Mouse (Mus musculus) cerebellum, postnatal 4 days (tissue): ENCODE data around the gene Grip1.

ENCODE experiments used
- DNase-seq, 2 experiments: peaks; one replicate each; pipeline ENCODE4 v3.0.0; 2022; ENCODE audit warnings: low spot score in 2 of 2, mixed read lengths in 1 of 2

Gene Grip1

DNA sequence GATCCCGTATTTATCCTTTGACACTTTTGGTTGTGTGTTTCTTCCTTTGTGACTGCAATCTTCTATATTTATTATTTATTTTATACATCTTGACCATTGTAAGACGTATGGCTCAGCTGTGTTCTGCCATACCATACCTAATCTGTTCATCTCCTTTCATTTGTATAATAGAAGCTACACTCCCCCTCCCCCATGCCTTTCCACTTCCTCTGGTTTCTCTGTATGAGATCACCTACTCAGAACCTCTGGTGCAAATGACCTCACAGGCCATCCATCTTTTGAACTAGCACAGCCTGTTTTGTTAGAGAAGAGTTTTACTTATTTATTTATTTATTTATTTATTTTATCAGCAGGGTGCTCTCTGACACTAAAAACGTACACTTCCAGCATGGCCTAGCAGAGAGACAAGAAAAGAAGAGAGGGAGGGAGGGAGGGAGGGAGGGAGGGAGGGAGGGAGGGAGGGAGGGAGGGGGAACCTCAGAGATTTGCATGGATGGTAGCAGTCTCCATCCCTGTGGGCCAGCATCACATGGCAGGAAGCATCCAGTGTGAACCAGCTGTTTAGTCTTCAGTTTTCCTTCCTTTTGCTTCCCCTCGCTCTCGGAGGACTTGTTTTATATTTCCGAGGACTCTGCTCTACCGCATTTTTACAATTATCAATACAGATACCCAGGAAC is 207.2 kb downstream of the Grip1 start:
- no peak for DNase-seq

DNA sequence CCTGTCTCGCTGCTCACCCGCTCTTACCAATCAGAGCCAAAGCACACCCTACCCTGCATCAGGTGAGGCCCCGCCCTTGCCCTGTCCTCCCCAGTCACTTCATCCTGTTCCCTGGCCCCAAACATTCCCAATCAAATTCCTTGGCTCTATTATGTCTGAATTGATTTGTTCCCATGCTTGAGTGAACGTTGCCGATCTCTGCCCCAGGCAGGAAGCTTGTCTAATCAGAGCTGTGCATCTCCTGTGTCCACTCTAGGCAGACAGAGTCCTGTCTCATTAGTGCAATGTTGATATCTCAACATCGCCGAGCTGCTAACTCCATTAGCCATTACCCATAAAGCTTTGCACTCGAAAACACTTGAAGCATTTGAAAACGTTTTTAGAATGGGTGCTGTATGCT is 210.0 kb downstream of the Grip1 start:
- DNase-seq: no peak

DNA sequence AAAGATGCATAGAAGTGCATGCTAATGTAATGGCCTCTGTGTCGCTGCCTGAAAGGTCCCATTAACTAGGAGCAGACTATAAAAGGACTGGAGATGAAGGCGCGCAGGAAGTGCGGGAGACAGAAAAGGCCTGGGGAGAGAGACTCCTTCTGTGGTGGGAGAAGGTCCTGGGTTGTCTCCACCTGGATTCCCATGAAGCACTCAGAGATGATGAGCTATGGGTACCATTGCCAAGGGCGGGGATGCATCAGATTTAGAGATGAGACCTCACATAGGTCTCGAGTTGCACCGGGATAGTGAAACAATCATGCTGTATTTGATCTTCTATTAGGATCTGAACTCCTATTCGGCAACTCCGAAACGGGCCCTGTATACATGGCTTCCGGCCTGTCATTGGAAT is 212.8 kb downstream of the Grip1 start:
- no peak for DNase-seq

DNA sequence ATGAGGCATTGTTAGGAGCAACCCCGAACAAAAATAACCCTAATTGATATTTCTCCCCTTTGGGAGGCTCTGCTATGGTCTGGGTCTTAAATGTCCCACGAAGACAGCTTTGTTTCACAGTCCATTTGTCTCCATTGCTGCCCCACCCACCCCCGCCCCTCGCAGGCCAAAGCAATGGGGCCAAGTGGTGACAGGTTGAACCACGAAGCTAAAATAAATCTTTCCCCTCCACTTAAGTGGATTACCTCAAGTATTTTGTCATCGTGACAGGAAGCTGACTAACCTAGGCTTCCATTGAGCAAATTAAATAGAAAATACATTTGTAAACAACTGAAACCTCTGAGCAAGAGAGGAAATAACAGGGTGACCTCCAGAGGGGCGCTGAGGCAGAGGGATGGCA is 216.8 kb downstream of the Grip1 start:
- no peak for DNase-seq

GRCm38 (mm10) chr10:119684377-119684826 is 230.8 kb downstream of the Grip1 start:
- DNase-seq: peak in 1 of 2 experiments; percentile 43

DNA sequence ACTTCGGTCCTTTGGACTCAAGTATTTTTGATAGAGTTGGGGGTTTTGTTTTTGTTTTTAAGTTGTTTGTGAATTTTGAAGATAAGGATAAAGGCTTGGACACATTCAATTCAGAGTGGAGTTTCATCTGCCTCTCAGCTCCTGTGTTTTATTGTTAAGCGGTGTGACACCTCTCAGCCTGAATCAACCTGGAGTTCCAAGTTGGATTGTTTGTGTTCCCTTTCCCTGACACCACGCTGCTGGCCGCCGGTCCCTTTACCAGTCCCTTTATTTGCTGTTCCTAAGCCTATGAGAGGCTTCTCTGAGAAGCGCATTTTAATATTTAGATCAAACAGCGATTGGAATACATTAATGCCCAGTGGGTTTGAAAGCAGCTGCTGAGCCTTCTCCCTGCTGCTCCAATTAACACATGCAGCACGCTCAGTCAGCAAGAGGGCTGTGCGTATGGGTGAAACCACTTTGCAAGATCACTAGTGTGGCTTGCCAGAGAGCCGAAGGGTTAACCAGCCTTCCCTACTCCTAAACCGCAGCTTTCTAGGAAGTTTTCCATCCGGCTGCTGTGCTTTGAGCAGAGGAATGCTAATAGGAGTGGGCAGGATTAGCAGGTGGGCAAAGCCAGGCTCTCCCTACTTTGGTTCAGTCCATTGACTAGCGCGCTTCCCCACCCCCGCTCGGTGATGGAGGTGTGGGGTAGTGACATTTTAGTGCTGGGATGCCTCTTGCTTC is 237.9 kb downstream of the Grip1 start:
- DNase-seq: peak in 1 of 2 experiments; percentile 46

DNA sequence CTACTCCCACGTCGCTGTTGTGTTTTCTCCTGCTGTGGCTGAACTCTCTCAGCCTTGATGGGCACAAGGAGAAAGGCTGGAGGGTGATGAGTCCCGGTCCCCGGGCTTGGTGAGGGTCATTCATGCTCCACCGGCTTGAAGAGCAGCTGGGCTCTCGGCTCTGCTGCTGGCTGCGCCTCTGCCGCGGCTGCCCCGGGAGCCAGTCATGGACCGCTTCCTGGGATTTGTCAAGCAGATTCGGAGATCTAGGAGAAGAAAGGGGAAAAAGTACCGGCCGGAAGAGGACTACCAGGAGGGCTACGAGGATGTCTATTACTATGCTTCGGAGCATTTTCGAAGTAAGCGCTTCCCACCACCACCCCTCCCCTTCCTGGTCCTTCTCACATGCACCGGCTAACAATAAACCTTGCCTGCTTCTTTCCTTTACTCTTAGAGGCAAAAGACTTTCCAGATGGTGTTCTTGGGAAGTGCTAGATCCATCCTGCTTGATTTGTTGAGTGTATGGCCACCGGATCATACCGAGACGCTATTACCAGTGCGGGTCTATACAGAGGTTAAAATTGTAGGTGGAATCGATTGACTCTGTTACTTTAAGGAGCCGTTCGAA is 238.8 kb downstream of the Grip1 start:
- DNase-seq: peak in 1 of 2 experiments; percentile 36

DNA sequence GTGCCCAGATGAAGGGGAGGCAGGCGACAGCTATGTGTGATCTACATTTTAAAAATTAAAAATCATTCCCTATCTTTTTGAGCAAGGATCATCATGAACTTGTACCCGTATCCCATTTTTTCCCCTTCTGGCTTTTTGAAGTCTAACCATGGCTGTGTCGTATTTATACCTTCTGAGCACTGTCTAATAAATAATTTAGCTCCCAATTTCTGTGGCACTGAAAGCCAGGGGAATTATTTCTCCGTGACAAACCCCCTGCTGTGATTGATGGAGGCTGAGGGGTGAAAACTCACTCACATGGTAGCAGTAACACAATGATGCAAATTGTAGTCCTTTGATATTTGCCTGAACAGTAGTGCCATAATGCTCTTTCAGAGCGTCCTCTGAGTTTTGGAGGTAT is 239.8 kb downstream of the Grip1 start:
- no peak for DNase-seq

DNA sequence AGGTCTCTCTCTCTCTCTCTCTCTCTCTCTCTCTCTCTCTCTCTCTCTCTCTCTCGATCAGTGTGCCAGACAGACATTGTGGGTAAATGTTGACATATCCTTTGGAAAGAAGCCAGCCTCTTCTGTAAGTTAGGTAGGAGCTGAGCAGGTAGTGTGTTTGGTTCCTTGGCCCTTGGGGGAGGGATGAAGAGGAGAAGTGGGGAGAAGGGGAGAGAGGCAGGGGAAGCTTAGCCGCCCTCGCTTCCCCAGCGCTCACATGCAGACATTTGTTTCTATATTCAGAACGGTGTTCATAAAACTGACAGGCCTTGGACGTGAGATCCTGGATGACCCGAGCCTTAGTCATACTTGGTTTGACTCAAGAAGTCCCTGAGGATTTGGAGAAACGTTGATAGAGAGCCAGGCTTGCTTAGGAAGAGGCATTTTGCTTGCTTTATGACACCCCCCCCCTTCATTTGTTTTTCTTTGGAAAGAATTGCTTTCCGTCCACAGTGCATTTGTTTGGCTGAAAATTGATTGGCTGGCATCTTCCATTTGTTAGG is 243.7 kb downstream of the Grip1 start:
- DNase-seq: no peak

DNA sequence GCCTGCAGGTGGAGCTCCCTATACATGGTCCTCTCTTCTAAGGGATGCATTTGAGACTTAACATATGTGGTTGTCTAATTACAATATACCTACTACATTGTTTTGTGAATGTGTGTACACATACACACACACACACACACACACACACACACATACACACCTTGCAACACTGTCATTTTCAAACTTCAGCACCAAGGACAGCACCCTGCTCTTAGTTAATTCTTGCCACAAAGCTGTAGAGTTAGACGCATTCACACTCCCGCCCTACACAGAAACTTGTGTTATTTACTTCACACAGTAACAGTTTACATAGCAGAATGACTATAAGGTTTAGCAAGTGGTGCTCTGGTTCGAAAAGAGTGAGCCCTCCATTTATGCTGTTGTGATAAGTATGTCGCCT is 251.7 kb downstream of the Grip1 start:
- no peak for DNase-seq

DNA sequence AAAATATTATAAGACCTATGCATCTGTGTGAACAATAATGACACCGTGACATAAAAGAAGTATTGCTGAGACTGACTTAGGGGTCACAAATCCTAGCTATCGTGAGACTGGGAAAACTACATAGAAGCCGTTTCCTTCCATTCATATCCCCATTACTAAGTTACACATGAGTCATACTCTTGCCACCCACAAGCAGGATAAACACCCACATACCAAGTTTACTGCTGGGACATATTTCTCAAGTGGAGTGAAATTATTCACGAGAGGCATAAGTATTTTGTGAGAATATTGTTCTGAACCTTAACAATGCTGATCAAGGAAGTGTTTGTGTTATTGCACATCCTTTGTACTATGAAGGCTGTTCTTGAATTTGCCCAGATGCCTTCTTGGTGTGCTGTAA is 252.7 kb downstream of the Grip1 start:
- DNase-seq: no peak

DNA sequence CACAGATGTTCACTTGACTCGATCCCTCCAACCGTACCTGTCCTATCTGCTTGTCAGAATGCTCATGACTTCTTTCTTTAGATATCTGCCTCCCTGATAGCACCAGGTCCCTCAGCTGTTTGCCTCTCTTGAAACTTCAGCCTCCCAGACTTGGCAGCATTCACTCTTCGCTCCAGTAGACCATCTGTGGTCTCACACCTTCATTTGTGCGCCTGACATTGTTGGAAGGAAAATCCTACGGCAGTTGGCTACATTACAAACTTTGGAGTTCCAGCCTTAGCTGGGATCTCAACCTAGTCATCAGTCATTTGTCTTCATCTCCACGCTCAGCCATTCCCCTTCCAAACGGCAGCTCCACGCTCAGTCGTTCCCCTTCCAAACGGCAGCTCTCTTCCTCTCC is 253.4 kb downstream of the Grip1 start:
- no peak for DNase-seq

- DNase-seq: no peak
These were observed 268.3 kb downstream of the Grip1 start for GRCm38 (mm10) chr10:119721887-119722286.

DNA sequence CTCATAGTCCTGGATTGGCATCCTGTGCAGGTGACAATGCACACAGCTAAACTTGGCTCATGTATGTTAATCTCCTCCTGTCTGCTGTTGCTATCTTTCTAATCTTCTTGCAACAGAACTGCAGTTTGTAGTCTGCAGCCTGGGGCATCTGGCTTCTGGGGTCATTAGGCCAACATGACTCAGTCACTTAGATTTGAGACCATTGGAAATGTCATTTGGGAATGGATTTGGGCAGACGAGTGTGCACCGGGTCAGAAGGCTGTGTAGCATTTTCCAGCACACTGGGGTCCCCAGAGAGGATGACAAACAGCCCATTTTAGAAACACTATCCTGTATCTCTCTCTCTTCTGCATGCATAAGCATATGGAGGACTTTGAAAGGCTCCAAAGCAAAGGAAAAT is 268.8 kb downstream of the Grip1 start:
- DNase-seq: no peak

DNA sequence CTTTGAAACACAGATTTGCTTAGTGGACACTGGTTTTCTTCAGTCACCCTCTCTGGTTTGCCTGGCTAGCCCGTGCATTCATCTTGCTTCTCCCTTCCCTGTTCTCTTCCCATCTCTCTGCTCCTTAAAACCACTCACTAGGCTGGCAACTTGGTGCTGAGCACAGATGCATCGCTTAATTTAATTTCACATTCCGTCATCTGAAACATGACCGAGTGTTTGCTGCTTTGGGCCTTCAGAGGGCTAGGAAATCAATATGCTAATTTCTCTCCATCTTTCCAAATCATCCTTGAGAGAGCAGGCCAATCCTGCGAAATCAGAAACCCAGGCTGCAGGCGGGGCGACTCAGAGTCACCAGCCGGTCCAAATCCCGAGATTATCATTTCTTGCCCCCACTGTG is 270.0 kb downstream of the Grip1 start:
- no peak for DNase-seq

DNA sequence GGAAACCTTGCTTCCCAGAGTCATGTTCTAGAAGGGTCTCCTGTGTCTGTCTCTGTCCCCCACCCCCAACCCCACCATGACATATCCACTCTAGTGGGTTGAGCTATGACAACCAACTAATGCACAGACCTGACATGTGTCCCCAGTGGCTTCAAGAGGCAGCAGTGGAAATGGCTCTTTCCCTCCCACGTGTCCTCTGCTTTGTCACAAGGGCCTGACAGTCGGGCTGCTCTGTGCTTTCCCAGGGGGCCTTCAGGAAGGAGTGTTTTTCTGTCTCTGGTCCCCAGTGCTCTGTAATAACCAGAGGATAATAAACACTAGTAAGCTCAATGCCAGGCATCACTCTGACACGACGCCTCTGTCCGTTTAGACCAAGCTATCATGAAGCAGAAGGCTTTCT is 271.7 kb downstream of the Grip1 start:
- DNase-seq: no peak

DNA sequence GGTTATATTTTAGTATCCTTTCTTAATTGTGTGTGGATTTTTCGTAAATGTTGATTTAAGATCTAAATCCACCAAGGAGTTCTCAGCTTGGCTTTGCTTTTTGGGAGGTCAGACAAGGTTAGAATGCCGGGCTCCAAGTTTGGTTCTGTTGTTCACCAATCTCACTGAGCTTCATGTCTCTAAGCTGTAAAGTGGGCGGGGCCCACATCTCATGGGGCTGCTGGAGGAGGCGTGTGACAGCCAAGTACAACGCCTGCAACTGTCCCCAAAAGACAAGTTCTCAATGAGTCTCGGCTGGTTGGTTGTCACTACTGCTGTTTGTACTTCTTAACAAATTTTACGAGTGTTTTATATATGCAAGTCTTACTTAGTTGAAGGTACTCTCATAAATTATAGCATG is 272.3 kb downstream of the Grip1 start:
- no peak for DNase-seq

DNA sequence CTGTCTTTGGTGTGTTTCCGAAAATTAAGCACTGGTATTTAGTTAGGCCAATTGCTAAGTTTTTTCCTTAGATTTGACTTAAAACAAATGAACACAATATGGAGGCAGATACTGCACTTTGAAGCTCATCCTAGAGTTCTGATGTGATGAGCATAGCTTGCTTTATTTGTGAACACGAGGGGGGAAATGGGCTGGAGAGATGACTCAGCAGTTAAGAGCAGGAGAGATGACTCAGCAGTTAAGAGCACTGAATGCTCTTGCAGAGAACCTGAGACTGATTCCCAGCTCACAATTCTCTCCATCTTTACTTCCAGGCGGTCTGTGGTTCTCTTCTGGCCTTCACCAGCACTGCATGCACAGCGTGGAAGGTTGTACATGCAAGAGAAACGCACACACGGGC is 273.3 kb downstream of the Grip1 start:
- DNase-seq: no peak

DNA sequence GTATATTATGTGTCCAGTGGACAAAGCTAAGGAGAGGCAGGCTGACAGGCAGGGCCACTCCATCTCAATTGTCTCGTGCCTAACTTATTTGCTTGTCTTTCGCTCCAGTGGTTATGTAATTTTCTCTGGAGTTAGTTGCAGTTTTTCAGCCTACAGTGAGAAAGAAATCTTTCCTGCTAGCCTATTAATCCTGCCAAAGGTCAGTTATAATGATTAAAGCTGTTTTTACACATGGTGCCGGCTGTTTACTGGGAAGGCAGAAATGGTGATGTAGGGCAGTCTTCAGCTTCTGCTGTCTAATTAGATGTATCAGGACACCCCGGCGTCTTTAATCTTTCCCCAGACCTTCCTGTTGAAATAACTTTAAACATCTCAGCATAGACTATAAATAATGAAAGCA is 276.6 kb downstream of the Grip1 start:
- DNase-seq: no peak

- no peak for DNase-seq
These were observed 281.7 kb downstream of the Grip1 start for GRCm38 (mm10) chr10:119735011-119735992.

DNA sequence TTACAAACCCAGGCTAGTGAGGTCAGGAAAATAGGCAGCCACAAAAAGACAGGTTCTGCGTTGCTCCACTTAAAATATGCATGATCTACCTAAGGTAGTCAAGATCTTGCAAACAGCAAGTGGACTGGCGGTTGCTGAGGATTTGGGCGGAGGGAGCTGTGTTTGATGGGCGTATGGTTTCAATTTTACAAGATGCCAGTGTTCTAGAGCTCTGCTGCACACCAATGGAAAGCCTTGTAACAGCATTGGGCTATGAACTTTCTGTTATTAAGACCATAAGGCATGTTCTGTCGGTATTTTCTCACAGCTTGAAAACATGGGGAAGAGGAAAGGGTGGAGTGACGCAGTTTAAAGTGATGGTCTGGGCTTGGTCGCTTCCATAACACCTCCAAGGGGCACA is 285.8 kb downstream of the Grip1 start:
- no peak for DNase-seq

- no peak for DNase-seq
These were observed 289.1 kb downstream of the Grip1 start for GRCm38 (mm10) chr10:119742722-119743121.
